Mouse (Mus musculus) bone marrow macrophage, adult 2 months (primary cell): ENCODE measurements around the gene Epm2aip1.

Experiments used
- CTCF ChIP-seq: IDR thresholded peaks from 2 replicates; pipeline ENCODE4 v1.5.1; 2012; ENCODE audit warnings: low read depth, mild to moderate bottlenecking, low read length, moderate library complexity
- POLR2A ChIP-seq: IDR thresholded peaks from 2 replicates; pipeline ENCODE4 v1.6.1; 2012; ENCODE audit warnings: mild to moderate bottlenecking, low read depth, low read length, borderline replicate concordance

DNA sequence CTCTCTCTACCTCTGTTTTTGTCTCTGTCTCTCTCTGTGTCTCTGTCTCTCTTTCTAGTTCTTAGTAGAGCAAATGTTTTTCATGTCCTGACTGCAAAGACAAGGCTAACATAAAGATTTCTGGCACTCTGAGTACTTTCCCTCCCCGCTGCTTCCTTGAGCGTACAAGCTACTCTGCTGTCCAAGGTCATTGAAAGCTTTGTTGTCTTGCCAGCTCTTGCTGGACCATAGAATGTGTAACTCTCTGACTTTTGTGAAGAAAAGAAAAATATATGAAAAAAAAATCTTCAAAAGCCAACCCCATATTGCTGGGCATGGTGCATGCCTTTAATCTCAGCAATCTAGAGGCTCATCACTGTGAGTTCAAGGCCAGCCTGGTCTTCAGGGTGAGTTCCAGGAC, 26.9 kb downstream of the Epm2aip1 start:
- TF ChIP-seq CTCF (no peak), POLR2A (no peak)
